Mouse (Mus musculus): ENCODE results near the gene Rasal3.

Gene Rasal3

DNA sequence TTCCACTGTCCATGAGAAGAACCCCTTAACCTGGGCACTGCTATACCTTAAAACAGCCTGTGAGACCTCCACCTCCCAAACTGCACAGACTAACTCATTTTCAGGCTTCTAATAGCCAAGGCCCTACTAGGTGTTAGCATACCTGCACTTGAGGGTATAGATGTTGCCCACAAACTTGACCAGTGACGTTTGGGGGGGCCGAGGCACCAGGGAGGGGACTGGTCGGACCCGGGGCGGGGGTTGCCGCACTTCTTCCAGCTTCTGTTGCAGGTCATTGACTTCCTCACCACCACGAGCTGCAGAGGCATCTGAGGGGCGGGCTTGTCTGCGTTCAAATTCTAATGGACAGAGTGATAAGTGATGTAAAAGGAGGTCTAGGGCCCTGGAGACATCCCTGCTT is 47.1 kb downstream of the Rasal3 start:
- DNase-seq (ENCODE audit: low spot score in 2 of 2), result no peak

DNA sequence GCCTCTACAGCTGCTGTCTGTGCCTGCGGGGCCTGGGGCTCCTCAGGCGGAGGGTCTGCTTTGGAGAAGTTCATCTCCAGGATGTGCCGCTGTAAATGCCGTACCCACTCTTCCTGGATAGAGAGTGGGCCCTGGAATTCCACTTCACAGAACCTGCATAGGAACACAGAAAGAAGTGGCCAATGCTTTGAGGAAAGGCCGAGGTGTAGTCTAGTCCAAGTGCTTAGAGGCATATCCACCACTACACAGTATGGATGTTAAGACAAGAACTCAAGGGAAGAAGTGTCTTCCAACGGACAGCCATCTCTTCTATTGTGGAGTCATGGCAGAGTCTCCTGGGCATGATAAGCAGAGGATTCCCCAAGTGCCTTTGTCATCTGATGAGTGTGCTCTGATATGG is 48.4 kb downstream of the Rasal3 start:
- no peak for DNase-seq (ENCODE audit: low spot score in 2 of 2)

DNA sequence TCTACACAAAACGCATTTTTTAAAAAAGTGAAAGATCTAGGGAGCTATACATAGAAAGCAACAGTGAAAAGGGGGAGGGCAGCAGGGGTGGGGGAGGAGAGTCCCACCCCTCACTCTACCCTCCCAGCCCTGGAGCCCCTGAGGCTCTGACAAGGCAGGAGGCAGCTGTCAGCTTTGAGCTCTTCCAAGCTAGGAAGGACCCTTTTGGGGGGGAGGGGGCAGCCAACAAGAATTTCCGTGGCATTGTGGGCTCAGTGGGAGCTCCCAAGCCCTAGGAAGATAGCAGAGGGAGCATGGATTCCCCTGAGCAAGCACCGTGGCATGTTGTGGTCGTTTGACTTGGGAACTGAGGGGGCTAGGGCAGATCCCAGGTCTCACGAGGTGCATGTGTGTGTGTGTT is 49.2 kb downstream of the Rasal3 start:
- DNase-seq (ENCODE audit: low spot score in 2 of 2), result no peak

DNA sequence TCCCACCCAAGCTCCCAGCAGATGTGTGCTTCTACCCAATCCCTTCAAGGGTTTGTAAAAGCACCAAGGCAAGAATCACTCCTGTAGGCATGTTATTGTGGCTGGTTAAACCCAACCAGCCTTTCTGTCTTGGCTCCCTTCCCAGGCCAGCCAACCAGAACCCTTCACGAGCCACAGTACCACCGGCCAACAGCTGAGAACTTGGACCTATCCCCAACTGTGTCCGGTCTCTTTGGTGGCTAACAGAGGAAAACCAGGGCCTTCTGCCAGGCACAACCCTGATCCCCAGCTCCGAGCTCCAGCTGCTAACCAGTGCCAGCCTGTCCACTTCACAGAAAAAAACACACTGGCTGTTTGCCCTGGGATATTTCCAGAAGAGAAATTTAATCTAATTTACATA is 49.7 kb downstream of the Rasal3 start:
- DNase-seq (ENCODE audit: low spot score in 2 of 2), result peak; percentile 69 to 76

DNA sequence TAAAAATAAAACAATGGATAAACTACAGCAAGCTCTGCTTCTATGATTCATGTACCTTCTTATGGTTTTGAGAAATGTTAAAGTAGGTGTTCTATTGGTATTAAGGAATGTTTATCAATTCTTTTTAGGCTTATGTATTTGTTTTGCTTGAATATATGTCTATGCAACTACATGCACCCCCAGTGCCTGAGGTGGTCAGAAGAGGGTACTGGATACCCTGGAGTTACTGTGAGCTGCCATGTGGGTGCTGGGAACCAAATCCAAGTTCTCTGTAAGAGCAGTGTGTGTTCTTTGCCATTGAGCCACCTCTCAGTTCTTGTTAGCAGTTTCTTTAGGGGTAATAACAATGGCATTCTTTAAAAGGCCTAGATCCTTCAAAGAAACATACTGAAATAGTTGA is 51.7 kb downstream of the Rasal3 start:
- DNase-seq (ENCODE audit: low spot score in 2 of 2), result no peak

DNA sequence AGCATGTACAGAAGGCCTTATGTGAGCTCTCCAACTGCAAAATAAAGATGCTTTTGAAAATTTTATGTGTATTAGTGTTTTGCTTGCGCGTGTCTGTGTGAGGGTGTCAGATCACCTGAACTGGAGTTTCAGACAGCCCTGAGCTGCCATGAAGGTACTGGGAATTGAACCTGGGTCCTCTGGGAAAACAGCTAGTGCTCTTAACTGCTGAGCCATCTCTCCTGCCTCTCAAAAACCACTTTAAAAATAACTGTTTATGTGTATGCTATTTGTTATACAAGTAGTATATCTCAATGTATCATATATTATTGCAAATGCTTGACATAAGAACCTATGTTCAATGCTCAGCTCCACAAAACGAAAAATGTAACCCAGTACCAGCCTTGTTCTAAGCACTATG is 52.1 kb downstream of the Rasal3 start:
- DNase-seq (ENCODE audit: low spot score in 2 of 2), result no peak

DNA sequence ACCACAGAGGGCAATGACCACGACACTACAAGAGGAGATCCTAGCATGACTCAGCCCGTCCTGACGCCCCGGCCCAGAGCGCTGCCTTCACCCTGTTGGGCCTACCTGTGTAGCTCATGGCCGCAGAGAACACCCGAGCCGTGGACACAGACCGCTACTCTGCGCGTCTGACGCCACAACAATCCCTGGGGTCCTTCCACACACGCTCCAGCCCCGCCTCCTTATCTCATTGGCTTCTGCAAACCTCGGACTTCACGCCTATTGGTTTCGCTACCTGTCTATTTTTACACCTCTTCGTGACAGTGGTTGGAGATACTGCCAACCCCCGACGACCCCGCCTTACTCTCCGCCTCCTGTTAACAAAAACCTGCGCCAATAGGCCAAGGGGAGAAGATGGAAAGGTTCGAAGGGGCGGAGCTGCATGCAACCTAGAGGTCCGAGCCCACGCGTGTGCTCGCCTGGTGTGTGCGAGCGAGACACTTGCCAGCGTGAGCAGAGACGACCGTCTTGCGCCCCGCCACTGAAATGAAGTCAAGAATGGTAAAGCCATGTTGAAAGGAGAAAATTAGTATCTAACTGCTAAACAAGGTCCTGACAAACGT is 52.9 kb downstream of the Rasal3 start, which contains the start of gene Akap8l:
TSS of gene Akap8l (minus strand) at position 226 of the 602 bp plus-strand sequence.
- DNase-seq (ENCODE audit: low spot score in 2 of 2), result peak; percentile 99

DNA sequence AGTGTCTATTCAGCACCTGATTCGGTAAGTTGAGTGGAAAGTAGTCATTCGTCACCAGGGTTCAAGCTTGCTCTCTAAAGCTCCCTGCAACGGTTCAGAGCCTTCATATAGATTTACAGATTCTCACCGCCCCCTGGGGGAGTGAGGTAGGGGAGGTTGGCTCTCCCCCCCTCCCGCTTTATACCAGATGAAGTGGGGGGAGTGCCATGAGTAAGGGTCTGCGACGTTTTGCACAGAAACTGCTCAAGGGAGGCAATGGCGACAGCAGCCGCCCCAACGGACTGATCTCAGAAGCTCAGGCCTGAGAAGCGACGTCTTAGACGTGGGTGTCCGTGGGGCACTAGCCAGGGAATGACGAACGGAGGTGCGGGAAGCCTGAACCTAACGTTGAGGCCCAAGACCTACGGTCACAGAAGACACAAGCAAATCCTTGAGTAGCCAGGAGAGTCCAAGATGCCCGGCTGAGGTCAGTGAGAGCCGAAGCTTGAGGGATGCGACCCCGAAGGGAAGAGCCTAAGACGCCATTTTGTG is 53.5 kb downstream of the Rasal3 start:
- DNase-seq (ENCODE audit: low spot score in 2 of 2), result no peak

DNA sequence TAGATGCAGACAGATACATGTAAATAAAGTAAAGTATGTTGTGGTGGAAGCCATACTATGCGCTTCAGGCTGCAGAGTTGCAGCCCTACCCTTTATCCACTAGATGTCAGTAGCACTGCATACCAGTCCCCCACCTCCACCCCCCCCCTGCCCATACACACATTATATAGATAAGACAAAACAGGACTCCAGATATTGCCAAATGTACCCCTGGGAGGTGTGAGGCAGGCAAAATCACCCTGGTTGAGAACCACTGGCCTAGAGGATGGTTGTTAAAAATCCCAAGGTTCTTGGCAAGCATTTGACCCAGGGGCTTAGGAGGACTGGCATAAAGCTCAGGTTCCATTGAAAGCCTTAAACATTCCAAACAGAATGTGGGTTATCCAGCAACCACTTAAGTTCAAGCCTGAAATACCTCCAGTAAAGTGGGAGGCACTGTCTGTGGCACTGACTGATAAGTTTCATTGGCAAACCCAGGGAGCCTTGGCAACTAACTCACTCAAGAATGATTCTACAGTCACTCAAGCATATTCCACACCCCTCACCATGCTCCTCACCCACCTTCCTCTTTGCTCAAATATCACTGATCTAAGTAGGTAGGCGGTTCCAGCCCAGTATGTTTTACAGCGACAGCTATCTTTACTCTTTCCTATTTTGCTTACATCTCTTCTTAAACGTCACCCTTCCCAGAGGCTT is 54.2 kb downstream of the Rasal3 start:
- DNase-seq (ENCODE audit: low spot score in 2 of 2), result peak; percentile 34 to 44

DNA sequence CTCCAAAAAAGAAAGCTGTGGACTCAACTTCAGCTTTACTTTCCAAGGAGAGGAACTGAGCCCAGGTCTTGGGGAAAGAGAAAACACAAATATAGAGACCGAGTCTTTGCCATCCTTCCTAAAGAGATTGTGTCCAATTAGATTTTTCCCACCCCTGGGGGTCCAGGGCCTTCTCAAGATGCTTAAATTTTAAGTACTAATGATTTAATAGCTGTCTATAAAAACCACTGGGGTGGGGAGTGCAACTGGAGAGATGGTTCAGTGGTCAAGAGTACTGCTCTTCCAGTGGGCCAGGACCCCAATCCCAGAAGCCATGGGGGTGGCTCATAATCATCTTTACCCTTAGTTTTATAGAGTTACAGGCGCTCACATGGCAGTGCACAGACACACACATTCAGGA is 55.0 kb downstream of the Rasal3 start:
- DNase-seq (ENCODE audit: low spot score in 2 of 2), result no peak

DNA sequence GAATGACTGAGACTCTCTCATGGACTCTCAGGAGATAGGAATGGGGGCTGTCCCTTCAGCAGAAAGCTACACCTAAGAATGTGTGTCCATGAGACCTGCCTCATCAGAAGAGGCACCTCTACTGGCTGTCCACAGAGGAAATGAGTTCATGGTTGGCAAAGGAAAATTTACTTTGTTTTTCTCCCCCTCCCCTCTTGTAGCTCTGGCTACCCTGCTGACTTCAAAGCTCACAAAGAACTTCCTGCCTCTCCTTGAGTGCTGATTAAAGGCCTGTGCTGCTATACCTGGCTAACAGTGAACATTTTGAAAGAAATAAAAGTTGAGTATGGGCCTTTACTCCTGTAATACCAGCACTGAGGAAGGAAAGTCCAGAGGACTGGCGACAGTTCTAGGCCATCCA is 62.3 kb downstream of the Rasal3 start:
- no peak for DNase-seq (ENCODE audit: low spot score in 2 of 2)
